Mouse (Mus musculus) frontal cortex, adult (tissue): ENCODE results near the gene Ambra1.

Experiments
- ATAC-seq: cut with Nextera tagmentation; 2 replicates; pipeline ENCODE4 v1.9.2; 2017; ENCODE audit warnings: mild to moderate bottlenecking, moderate library complexity, mixed read lengths; ENCODE audit not compliant: low TSS enrichment

The Ambra1 gene

DNA sequence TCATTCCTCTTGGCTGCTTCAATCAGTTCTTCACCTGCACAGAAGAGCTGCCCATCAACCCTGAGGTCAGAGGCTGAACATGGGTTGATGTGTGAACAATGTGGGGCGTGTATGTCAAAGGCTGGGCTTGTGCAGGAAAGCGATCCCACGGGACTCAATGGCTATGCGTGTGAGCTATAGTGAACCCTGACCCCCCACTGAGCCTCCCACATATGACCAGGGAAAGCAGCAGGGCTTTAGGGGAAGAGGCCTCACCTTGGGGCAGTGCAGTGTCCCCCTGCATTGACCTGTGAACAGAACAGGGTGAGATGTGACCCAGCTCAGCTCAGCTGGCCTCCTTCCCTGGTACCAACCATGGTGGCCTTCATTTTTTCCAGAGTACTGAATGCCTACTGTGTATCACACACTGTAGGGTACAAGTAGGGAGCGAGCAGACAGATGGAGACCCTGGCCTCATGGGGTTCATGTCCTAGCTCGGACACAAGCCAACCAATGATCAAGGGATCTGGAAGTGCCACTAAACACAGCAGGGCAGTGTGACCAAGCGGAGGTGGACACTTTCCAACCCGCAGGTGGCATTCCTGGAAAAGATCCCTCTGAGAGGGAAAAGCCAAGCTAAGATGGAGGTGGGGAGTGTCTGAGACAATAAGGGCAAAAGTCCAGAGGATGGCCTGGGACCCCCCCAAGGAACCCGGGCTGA, 205.0 kb downstream of the Ambra1 start:
- ATAC-seq = no peak

DNA sequence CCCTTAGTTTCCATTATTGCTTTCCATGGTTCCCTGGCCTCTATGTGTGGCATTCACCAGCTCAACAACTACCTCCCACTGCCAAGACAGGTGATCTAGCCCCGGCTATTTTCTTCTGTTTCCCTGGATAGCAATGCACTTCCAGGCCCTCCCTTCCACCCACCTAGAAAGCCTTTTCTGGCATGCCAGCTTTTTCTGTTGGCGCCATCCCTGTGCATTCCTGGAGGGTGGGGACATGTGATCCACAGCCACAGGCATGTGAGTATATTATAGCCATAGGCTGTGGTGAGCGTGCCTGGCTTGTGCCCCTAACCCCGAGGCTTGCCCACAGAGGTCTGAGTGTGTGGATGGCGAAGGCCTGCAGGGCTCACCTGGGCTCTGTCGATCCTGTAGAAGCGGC, 206.2 kb downstream of the Ambra1 start:
- ATAC-seq = peak; percentile 60

- peak; percentile 28 for ATAC-seq
These were observed 209.5 kb downstream of the Ambra1 start for GRCm38 (mm10) chr2:91939303-91939935.

DNA sequence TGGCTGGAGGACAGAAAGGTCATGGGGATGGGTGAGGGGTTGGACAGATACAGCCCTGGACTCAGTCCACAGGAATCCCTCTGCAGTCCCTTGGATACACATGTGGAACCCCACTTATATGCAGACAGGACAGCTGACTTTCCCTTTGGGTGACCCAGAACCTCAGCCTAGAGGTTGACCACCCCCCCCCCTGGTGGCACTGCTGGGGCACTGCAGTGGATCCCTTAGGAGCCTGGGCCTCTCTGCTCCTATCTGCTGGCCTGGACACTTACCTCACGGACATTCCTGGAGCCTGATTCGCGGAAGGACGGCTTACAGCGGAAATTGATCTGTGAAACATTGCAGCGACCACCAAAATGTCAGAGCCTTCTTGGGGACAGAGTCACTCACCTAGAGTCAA, 212.4 kb downstream of the Ambra1 start:
- ATAC-seq = no peak

DNA sequence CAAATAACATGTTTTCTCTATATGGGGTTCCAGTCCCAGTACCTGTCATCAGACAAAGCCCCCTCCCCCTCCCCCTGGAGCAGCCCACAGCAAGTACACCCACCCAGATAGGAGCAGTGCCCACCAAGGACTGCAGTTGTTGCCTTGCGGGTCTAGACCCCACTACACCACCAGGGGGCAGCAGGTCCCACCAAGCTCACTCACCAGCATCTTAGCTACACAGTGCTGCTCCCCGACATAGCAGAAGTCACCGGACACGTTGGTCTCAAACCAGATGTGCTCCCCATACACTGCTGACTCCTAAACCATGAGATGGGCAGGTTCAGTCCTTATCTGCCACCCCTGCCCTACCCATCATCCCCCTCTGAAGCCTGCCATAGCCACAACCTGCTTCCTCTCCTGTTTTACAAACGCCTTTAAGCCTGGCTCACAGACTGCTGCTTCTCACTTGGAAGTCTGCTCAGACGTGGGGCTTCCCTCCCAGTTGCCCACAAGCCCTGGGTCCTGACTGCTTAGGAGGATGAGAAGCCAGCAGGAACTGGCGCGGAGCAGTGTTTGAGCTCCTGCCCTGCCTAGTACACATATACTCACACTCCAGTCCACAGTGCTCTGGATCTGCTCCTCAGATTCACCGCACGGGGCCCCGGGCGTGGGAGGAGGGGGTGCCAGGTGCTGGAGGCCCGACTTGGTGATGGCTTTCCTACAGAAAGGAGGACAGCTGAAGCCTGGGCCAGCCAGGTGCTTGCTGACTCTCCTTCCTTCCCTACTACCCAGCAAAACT, 214.4 kb downstream of the Ambra1 start:
- ATAC-seq = peak; percentile 25

DNA sequence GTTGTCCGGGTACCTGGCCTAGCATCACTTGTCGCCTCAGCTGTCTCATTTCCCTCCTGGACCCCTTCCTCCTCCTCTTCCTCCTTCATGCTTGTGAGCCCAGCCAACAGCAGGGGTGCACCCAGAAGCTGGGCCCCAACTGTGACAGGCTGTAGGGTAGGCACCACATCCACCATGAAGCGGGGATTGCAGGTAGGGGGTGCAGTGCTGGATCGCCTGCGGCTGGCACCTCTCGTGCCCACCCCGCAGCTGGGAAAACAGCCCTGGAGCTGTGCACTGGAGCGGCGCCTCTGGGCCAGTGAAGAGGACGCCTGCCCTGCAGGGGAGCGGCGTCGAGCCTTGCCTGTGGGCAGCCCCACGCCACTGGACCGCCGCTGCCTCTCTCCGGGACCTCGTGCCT, 215.5 kb downstream of the Ambra1 start, which contains the start of gene Gm9821:
TSS of gene Gm9821 (plus strand) at position 221 of the 400 bp plus-strand sequence.
- no peak for ATAC-seq

GRCm38 (mm10) chr2:91946836-91947235, 216.9 kb downstream of the Ambra1 start:
- no peak for ATAC-seq

DNA sequence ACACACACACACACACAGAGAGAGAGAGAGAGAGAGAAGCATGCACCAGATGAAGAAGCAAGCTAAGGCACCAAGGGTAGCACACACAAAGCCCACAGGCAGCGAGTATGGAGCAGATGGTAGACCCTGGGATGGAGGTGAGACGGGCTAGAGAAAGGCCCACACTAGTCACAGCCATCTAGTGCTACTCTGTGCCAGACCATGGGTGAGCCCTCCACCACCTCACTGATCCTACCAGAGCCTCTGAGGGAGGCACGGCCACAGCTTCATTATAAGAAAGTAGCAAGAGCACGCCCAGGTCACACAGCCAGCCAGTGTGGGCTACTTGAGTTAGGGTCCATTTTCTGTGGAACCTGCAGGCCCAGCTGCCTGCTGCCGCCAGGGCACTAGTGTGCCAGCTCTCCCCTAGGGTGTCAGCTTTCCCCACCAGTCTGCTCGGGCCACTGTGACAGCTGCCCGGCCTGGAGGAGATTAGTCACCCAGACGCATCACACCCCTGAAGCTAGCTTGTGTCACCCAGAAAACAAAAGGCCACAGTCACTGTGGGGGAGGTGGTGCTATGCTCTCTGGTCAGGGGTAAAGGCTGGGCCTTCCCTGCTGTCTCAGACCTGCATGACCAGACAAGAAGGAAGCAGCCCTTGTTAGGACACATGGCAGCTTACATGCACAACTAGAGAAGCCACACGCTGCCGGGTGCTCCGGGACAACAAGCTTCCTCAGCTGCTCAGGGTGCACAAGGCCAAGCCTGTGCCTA, 217.6 kb downstream of the Ambra1 start:
- ATAC-seq = peak; percentile 24; the same call in 1 of the 2 replicates

- no peak for ATAC-seq
These were observed 218.2 kb downstream of the Ambra1 start for GRCm38 (mm10) chr2:91948151-91948509.

DNA sequence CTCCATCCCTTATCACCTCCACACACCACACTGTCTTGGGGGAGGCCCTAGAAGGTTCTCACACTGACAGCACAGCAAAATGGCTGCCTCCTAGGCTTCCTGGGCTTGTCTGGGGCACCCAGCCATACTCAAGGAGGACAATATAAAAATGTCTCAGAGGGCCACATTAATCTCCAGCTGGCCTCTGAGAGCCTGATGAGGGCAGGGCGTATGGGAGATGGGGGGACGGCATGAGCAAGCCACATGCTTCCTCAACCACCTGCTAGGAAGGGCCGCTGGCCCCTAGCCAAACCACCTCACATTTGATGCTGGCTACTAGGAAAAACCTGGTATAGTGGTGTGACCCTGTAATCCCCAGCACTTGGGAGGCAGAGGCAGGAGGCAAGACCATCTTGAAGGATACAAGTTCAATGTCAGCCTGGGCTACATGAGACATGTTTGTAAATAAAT, 218.9 kb downstream of the Ambra1 start:
- no peak for ATAC-seq

DNA sequence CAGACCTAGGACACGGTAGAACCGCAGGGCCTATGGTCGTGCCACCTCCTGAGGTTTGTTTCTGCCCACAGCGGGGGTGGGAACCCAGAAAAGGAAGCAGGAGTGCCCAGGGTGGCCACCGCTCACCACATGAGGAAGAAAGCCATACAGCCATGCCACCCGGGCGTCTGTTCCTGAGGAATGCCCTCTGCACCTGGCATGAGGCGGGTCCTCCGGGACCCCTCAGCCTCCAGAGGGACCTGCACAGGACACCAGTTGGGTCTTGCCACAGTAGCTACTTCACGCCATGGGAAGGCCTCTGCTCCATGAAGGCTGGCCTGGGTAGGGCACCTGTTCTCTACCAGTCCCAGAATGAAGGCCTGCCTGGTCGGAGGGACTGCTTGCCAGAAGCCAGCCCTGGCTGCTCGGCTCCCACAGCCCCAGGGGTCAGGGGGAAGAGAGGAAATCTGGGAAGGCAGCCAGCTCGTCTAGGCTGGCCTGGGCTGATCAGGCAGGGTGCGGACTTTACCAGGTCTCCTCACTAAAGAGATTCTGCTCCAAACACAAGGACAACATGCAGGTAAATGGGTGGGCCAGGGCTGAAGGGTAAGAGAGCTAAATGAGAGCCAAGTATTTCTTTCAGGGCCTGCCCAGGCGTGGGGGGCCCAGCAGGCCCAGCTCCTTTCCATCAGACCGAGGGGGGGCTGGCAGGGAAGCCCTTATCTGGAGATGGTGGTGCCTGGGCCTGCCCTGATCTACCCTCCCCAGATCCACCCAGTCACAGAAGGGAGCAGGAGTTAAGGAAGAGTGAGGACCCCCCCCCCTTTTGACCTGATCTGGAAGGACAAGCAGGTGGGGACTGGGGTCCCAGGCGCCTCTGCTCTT, 219.7 kb downstream of the Ambra1 start:
- ATAC-seq = 0 out of 2 replicates have a peak, but pooled peaks have one; percentile 1

DNA sequence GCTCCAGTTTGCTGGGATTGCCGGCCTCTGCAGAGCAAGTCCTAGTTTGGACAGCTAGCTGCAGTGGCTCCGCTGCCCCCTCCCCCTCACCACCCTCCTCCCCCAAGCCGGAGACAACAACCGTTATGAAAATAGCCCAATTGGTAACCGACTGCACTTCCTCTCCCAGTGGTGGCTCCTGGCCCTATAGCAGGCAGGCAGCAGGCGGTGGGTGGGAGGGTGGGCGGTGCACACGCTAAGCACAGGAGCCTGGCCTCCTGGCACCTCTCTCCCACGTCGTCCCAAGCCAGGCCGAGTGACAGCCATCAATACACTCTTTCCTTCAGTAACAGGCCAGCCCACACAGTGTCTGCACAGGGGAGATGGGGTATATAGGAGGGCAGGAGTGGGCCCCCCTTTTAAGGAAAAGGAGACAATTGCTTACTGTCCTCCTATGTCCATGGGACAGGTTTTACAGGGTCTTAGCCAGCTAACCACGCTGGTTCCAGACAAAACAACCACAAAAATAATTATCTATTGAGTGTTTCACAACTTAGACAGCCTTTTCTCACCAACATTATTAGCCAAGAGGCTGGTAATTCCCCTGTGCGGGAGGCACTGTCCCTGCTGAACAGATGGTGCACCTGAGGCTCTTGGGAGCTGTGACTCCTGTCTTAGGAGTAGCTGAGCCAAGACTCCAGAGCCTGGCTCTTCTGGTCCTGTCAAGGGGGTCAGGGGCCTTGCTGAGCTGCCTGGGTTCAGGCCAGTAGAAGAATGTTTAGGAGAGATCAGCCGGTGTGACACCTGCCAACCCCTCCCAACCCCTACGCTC, 220.5 kb downstream of the Ambra1 start:
- peak; percentile 39 for ATAC-seq

DNA sequence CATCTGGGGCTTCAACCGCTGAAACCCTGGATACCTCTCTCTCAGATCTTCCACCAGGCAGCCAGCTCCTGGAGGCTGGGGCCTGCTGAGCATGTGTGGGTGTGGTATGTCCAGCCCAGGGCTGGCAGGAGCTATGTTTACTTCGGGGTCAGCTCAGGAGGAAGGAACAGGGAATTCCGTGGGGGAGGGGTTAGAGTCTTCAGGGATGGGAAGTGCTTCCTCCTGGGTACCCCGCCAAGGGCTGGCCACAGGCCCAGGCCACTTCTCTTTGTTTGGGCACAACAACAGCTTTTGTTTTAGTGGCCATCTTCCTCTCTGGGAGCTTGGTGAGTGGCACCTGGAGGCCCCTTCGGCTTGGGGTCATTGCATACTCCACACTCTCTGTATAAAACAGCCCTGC, 223.9 kb downstream of the Ambra1 start:
- no peak for ATAC-seq

DNA sequence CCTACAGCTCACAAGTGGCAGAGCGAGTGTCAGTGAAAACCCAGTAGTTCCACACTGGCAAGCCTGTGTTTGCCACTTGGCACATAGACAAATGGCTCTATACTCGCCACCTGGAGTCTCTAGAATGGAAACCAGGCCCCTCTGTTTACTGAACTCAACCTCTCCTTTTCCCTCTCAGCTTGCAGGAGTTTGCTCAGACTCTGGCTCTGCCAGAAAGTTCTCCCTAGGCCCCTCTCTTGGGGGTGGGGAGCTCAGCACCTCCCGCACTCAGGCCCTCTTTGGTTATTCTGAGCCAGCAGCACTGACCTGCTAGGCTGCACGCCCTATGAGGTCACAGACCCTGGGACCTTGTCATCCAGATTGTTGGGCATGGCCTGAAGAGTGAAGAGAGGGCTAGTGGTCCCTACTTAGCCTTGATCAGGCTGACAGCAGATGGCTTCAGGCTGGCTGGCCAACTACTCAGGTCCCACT, 225.2 kb downstream of the Ambra1 start:
- no peak for ATAC-seq

- ATAC-seq = no peak
These were observed 225.9 kb downstream of the Ambra1 start for GRCm38 (mm10) chr2:91955875-91956274.

DNA sequence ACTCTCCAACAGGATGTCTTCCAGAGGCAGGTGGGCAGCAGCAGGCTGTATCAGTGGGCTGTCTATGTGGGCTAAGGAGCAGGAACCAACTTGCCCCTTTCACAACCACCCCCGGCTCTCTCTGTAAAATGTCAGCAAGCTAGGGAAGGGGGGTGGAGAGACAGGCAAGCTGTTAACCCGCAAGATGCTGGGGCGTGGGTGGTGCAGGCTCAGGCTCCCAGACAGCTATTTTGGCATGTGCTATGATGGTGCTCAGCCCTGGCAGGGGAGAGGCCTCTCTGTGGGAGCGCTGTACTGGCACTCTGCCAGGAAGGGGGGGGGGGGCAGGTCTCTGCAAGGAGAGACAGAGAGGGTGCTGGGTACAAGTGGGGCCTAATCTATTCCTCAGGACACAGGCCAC, 227.2 kb downstream of the Ambra1 start:
- peak; percentile 65 for ATAC-seq

DNA sequence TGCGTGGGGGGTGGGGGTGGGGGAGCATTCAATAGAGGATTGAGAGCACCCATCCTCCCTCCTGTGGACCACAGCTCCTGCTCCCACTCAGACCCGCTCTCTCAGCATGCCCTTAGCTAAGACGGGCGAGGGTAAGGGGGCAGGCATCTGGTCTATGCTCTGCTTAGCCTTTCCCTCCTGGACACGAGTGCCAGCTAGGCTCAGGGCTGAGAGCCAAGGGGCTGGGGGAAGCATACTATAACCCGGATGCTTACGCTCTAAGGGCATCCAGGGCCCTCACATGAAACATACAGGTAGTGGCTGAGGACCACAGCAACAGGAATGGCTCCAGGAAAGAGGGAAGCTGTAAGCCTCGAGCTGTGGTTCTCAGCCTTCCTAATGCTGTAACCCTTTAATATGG, 228.1 kb downstream of the Ambra1 start:
- no peak for ATAC-seq

DNA sequence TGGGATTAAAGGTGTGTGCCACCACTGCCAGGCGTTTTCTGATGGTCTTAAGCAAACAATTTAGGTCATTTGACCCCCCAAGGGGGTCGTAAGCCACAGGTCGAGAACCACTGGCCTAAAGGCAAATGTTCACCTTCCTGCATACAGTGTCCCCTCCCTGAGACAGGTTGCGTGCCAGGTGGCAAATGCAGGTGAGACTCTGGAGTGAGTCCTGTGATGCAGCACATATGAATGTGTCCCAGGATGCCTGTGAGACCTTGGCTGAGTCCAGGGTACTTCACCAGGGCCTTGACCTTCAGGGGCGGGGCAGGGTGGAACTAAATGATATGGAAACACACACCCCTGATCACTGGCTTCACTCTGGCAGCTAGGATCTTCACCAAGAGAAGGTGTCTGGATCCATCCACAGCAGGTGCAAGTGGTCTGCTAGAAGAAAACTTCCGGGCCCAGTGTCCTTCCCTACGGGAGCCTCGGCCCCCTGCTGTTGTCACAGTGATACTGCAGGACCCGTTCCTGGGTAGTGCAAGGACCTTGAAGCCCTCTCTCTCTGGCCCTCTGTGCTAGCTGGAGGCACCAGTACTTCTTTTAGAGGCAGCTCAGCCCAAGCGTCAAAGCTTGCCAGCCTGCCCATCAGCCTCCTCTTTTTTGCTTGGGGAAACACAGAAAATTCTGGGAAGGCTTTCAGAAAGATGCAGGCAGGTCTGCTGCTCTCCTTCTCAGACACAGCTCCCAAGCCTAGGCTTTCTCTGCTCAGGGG, 228.9 kb downstream of the Ambra1 start:
- ATAC-seq = peak; percentile 11; the same call in 1 of the 2 replicates
